Mouse (Mus musculus) hindbrain, embryonic 11.5 days (tissue): ENCODE data around the gene Phactr2. TPM values are rescaled to one million over a fixed set of nuclear protein-coding genes. Genes with fewer than 3 reads are reported as not detected.

ENCODE experiments used
- ATAC-seq: fragments of 200-750 bp; cut with Nextera tagmentation; 2 replicates; pipeline ENCODE4 v1.8.0; 2017; ENCODE audit warnings: mild to moderate bottlenecking, moderate TSS enrichment, moderate library complexity; ENCODE audit not compliant: low FRiP score
- DNase-seq: peaks from one replicate; pipeline ENCODE4 v3.0.0-alpha.2; 2015; ENCODE audit warnings: low spot score
- H3K27ac ChIP-seq: fragments of 300-500 bp; sonication (generic); 2 replicates; pipeline ENCODE4 v1.5.1; 2014; ENCODE audit warnings: mild to moderate bottlenecking, low read depth, low read length
- H3K27me3 ChIP-seq: fragments of 300-500 bp; sonication (generic); 2 replicates; pipeline ENCODE4 v1.6.1; 2014; ENCODE audit warnings: mild to moderate bottlenecking, low read length, moderate library complexity, mixed read lengths; ENCODE audit not compliant: control insufficient read depth, insufficient read depth
- H3K36me3 ChIP-seq: fragments of 300-500 bp; sonication (generic); 2 replicates; pipeline ENCODE4 v1.6.1; 2014; ENCODE audit warnings: mild to moderate bottlenecking, low read length, moderate library complexity, mixed read lengths; ENCODE audit not compliant: control insufficient read depth, insufficient read depth
- H3K4me1 ChIP-seq: fragments of 300-500 bp; sonication (generic); replicated peaks from 2 replicates; pipeline ENCODE4 v1.6.1; 2014; ENCODE audit warnings: low read length, mixed read lengths; ENCODE audit not compliant: control insufficient read depth, insufficient read depth
- H3K4me2 ChIP-seq: fragments of 300-500 bp; sonication (generic); replicated peaks from 2 replicates; pipeline ENCODE4 v1.6.1; 2014; ENCODE audit warnings: mild to moderate bottlenecking, low read depth, low read length
- H3K4me3 ChIP-seq: fragments of 300-500 bp; sonication (generic); 2 replicates; pipeline ENCODE4 v1.5.1; 2014; ENCODE audit warnings: low read depth, low read length
- H3K9ac ChIP-seq: fragments of 300-500 bp; sonication (generic); 2 replicates; pipeline ENCODE4 v1.6.1; 2014; ENCODE audit warnings: low read depth, low read length
- H3K9me3 ChIP-seq: fragments of 300-500 bp; sonication (generic); 2 replicates; pipeline ENCODE4 v1.6.1; 2016; ENCODE audit warnings: low read length; ENCODE audit not compliant: control insufficient read depth
- WGBS: fragments of 180-500 bp; shearing (Covaris S2); extraction: QIAGEN DNeasy Blood & Tissue Kit; methylation state at CpG from one replicate; pipeline ENCODE4 v1.1.7; 2014; 5-methylcytosine and 5-hydroxymethylcytosine counted together
- polyA plus RNA-seq: library from polyadenylated mRNA; unstranded; fragments of >200 nt; fragmentation: Nextera tagmentation; extraction: Ambion mirVana; gene quantifications from 2 replicates; pipeline ENCODE4 v1.2.1, GENCODE M21; 2014

The Phactr2 gene
- polyA plus RNA-seq, 1 experiment from 2014 or later: 17.5 TPM

DNA sequence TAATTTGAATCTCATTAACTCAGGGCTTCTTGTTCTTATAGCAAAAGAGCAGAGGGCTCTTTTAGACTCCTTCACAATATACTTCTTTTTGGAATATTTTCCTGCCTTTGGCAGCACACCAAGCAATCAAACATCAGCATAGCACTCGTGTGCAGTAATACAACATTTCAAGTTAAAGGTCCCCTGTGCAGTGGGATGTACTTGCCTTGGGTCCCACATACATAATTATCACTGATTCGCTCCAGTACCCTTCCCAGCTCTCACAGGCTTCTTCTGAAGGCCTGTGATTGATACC is 110.0 kb downstream of the Phactr2 start:
- Histone ChIP-seq H3K27ac (no peak overlapping the region), H3K36me3 (no peaks in the 10 kb centered on the region), H3K27me3 (no peaks in the 10 kb centered on the region), H3K4me2 (no peak overlapping the region), H3K4me3 (no peak overlapping the region), H3K4me1 (no peaks in the 10 kb centered on the region), H3K9me3 (no peaks in the 10 kb centered on the region), H3K9ac (no peak overlapping the region)
- no peak for DNase-seq
- no peak for ATAC-seq
- 83% methylated on average over 2 of the region's 2 CpGs for WGBS

DNA sequence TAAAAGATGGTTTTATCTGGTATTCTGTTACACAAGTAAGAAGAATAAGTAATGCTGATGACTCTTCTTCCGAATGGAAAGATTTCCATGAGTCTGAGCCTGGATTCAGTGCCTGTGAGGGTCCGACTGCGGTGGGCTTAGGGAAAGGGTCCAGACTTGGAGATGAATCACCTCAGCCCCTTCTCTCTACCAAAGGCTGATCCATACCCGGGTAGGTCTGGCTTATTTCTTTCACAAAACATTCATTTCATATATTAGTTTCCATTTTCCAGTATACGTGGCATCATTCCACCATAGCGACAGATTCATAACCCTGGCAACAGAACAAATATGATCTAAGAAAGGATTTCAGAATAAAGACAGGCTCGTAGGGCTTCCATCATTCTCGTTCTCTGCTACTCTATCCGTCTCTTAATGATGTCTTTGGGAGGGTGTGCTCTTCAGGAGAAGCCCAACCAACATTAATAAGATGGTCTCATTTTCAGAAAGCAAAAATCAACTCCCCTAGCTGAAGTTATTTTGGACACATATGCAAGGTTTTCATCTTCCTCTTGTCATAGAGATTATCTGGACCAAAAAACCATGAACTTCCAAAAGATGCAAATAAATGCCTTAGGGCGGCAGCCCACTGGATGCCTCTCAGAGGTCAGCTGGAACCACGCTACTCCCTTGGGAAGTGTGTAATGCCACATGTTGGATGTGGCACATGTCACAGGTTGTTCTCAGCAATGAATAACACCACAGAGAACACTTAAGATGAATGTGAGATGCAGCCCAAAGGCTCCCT is 110.5 kb downstream of the Phactr2 start:
- H3K4me3 ChIP-seq: no peak overlapping the region
- H3K4me2 ChIP-seq: no peak overlapping the region
- no peak overlapping the region for H3K9ac ChIP-seq
- H3K36me3 ChIP-seq: no peaks in the 10 kb centered on the region
- ATAC-seq: no peak
- H3K27me3 ChIP-seq: no peaks in the 10 kb centered on the region
- H3K9me3 ChIP-seq: no peaks in the 10 kb centered on the region
- no peak for DNase-seq
- no peaks in the 10 kb centered on the region for H3K4me1 ChIP-seq
- no peak overlapping the region for H3K27ac ChIP-seq
- 90% methylated on average over 11 of the region's 11 CpGs for WGBS

DNA sequence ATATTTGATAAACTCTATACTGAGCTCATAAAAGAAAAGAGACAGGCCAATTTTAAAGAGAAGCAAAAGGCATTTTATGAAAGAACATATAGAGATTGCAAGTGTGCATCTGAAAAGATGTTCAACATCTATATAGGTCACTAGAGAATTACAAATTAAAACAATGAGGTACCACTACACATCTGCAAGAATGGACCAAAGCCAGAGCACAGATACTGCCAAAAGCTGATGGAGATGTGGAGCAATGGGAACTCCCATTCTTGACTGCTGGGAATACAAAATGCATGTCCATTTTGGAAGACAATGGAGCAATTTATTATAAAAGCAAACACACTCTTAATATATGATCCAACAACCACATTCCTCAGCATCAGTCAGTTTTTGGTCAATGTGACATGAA is 113.3 kb downstream of the Phactr2 start:
- no peak overlapping the region for H3K4me2 ChIP-seq
- no peak for ATAC-seq
- DNase-seq: no peak

GRCm38 (mm10) chr10:13359846-13360245 is 114.4 kb downstream of the Phactr2 start:
- no peak for DNase-seq
- Histone ChIP-seq H3K4me3 (no peak overlapping the region), H3K27ac (no peak overlapping the region), H3K9ac (no peak overlapping the region), H3K4me1 (no peaks in the 10 kb centered on the region), H3K9me3 (no peaks in the 10 kb centered on the region), H3K4me2 (no peak overlapping the region), H3K36me3 (no peaks in the 10 kb centered on the region), H3K27me3 (no peaks in the 10 kb centered on the region)
- 86% methylated on average over 5 of the region's 5 CpGs for WGBS
- no peak for ATAC-seq

More for the DNA sequence above, 113.3 kb downstream of the Phactr2 start:
- no peaks in the 10 kb centered on the region for H3K36me3 ChIP-seq
- no peak overlapping the region for H3K27ac ChIP-seq
- no peaks in the 10 kb centered on the region for H3K4me1 ChIP-seq
- no peak overlapping the region for H3K9ac ChIP-seq
- H3K27me3 ChIP-seq: no peaks in the 10 kb centered on the region
- H3K4me3 ChIP-seq: no peak overlapping the region
- no peaks in the 10 kb centered on the region for H3K9me3 ChIP-seq

GRCm38 (mm10) chr10:13358679-13359078 is 115.5 kb downstream of the Phactr2 start:
- no peak for ATAC-seq
- H3K27me3 ChIP-seq: no peaks in the 10 kb centered on the region
- no peaks in the 10 kb centered on the region for H3K9me3 ChIP-seq
- no peaks in the 10 kb centered on the region for H3K4me1 ChIP-seq
- no peaks in the 10 kb centered on the region for H3K36me3 ChIP-seq
- H3K4me3 ChIP-seq: no peak overlapping the region
- H3K9ac ChIP-seq: no peak overlapping the region
- H3K4me2 ChIP-seq: no peak overlapping the region
- no peak for DNase-seq
- no peak overlapping the region for H3K27ac ChIP-seq
- WGBS: 69% methylated on average over 3 of the region's 3 CpGs

GRCm38 (mm10) chr10:13346609-13347290 is 127.5 kb downstream of the Phactr2 start:
- no peak overlapping the region for H3K9ac ChIP-seq
- DNase-seq: no peak
- 36% methylated on average over 5 of the region's 5 CpGs for WGBS
- H3K9me3 ChIP-seq: no peaks in the 10 kb centered on the region
- no peaks in the 10 kb centered on the region for H3K4me1 ChIP-seq
- no peak for ATAC-seq
- no peak overlapping the region for H3K4me3 ChIP-seq
- H3K36me3 ChIP-seq: no peaks in the 10 kb centered on the region
- H3K27me3 ChIP-seq: no peaks in the 10 kb centered on the region
- no peak overlapping the region for H3K4me2 ChIP-seq
- no peak overlapping the region for H3K27ac ChIP-seq

DNA sequence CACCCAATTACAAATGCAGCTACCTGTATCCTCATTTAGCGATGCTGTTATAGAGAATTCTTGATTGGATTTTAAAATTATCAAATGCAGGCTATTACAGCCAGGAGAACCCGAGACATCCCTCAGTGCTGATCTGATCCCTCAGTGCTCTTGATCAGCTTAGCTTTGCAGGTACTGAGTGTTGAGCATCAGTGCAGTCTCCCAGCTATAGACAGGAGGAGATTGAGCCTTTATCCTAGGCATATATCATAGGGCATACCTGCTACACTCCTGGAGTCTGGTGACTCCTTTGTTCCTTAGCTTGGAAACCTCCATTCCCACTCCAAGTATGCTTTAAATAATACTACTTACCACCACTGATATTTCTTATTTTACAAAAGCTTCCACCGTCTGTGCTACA is 133.6 kb downstream of the Phactr2 start:
- Histone ChIP-seq H3K27ac (no peak overlapping the region), H3K4me1 (no peaks in the 10 kb centered on the region), H3K9ac (no peak overlapping the region), H3K4me3 (no peak overlapping the region), H3K4me2 (no peak overlapping the region), H3K27me3 (no peaks in the 10 kb centered on the region), H3K9me3 (no peaks in the 10 kb centered on the region), H3K36me3 (no peaks in the 10 kb centered on the region)
- DNase-seq: no peak
- ATAC-seq: no peak
- WGBS: 91% methylated on average over 3 of the region's 3 CpGs

- no peak overlapping the region for H3K27ac ChIP-seq
- ATAC-seq (peak; percentile 63), DNase-seq (no peak)
- no peaks in the 10 kb centered on the region for H3K9me3 ChIP-seq
- no peak overlapping the region for H3K4me3 ChIP-seq
- no peak overlapping the region for H3K4me2 ChIP-seq
- H3K4me1 ChIP-seq: no peaks in the 10 kb centered on the region
- no peaks in the 10 kb centered on the region for H3K27me3 ChIP-seq
- H3K36me3 ChIP-seq: no peaks in the 10 kb centered on the region
- H3K9ac ChIP-seq: no peak overlapping the region
- WGBS: 66% methylated on average over 4 of the region's 4 CpGs
Measured at GRCm38 (mm10) chr10:13336964-13337363, 137.2 kb downstream of the Phactr2 start.

DNA sequence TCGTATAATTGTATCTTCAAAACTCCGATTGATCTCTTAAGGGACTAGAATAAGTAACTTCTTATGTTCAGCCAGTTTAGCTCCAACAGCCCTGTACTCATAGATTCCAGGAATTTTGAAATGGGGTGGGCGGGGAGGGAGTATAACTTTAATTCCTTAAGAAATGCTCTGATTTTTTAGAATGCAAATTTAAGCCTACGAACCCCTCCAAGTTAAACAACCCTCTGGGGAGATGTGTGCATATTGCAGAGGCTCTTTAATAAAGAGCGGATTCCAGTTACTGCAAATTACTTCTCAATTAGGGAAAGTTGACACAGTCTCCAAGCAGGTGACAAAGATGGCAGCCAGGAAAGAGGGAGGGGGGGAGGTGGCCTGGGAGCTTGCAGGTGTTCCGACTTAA is 138.4 kb downstream of the Phactr2 start:
- Histone ChIP-seq H3K36me3 (no peaks in the 10 kb centered on the region), H3K9ac (no peak overlapping the region), H3K27ac (no peak overlapping the region), H3K9me3 (no peaks in the 10 kb centered on the region), H3K4me1 (no peaks in the 10 kb centered on the region), H3K27me3 (no peaks in the 10 kb centered on the region), H3K4me2 (no peak overlapping the region), H3K4me3 (no peak overlapping the region)
- ATAC-seq (no peak), DNase-seq (no peak)
- 81% methylated on average over 6 of the region's 6 CpGs for whole genome bisulfite sequencing
